Mouse (Mus musculus) cortical plate, adult 2 months (tissue): ENCODE results near the gene Dlg4.

Source experiments
- CTCF ChIP-seq: fragments of 200-500 bp; IDR thresholded peaks from 2 replicates; pipeline ENCODE4 v1.5.1; 2011; ENCODE audit warnings: mild to moderate bottlenecking, control low read depth, low read length; ENCODE audit not compliant: insufficient read depth; ENCODE audit errors: extremely low read depth
- POLR2A ChIP-seq: fragments of 200-500 bp; IDR thresholded peaks from 2 replicates; pipeline ENCODE4 v1.6.1; 2011; ENCODE audit warnings: mild to moderate bottlenecking, low read length, control low read depth; ENCODE audit not compliant: insufficient read depth; ENCODE audit errors: extremely low read depth

- TF ChIP-seq CTCF (no peak), POLR2A (no peak)
These were observed 41.1 kb downstream of the Dlg4 start for GRCm38 (mm10) chr11:70057805-70058204.
